Mouse (Mus musculus) limb, embryonic 13.5 days (tissue): ENCODE results near the gene Fli1. TPM values are rescaled to one million over a fixed set of nuclear protein-coding genes. Genes with fewer than 3 reads are reported as not detected.
A peak's percentile ranks its signal among the peaks of the same experiment; 100 is the strongest.

ENCODE experiments used
- ATAC-seq: fragments of 200-750 bp; cut with Nextera tagmentation; 2 replicates; pipeline ENCODE4 v1.8.0; 2017; ENCODE audit warnings: low read depth, moderate number of reproducible peaks, moderate TSS enrichment; ENCODE audit not compliant: low FRiP score
- H3K27ac ChIP-seq: fragments of 300-500 bp; sonication (generic); 2 replicates; pipeline ENCODE4 v1.5.1; 2015; ENCODE audit warnings: inconsistent platforms, mild to moderate bottlenecking, moderate library complexity
- H3K27me3 ChIP-seq: fragments of 300-500 bp; sonication (generic); 2 replicates; pipeline ENCODE4 v1.6.1; 2015; ENCODE audit warnings: mild to moderate bottlenecking, inconsistent platforms
- H3K36me3 ChIP-seq: fragments of 300-500 bp; sonication (generic); 2 replicates; pipeline ENCODE4 v1.6.1; 2015; ENCODE audit warnings: inconsistent platforms, mild to moderate bottlenecking, moderate library complexity
- H3K4me1 ChIP-seq: fragments of 300-500 bp; sonication (generic); 2 replicates; pipeline ENCODE4 v1.6.1; 2015; ENCODE audit warnings: inconsistent platforms
- H3K4me2 ChIP-seq: fragments of 300-500 bp; sonication (generic); replicated peaks from 2 replicates; pipeline ENCODE4 v1.6.1; 2015; ENCODE audit warnings: inconsistent platforms, mild to moderate bottlenecking, moderate library complexity
- H3K4me3 ChIP-seq: fragments of 300-500 bp; sonication (generic); 2 replicates; pipeline ENCODE4 v1.5.1; 2015; ENCODE audit warnings: moderate library complexity, mild to moderate bottlenecking, inconsistent platforms
- H3K9ac ChIP-seq: fragments of 300-500 bp; sonication (generic); 2 replicates; pipeline ENCODE4 v1.6.1; 2015; ENCODE audit warnings: mild to moderate bottlenecking, inconsistent platforms
- H3K9me3 ChIP-seq: fragments of 300-500 bp; sonication (generic); 2 replicates; pipeline ENCODE4 v1.6.1; 2016; ENCODE audit warnings: inconsistent platforms
- whole genome bisulfite sequencing: fragments of 180-500 bp; shearing (Covaris S2); methylation state at CpG from one replicate; pipeline ENCODE4 v1.1.7; 2015; 5-methylcytosine and 5-hydroxymethylcytosine counted together
- polyA plus RNA-seq: library from polyadenylated mRNA; unstranded; fragments of >200 nt; fragmentation: Nextera tagmentation; extraction: Ambion mirVana; gene quantifications from 2 replicates; pipeline ENCODE4 v1.2.1, GENCODE M21; 2015

Fli1 gene
- polyA plus RNA-seq, 1 experiment from 2014 or later: 34.3 TPM

- Histone ChIP-seq H3K9me3 (no peaks in the 10 kb centered on the region), H3K4me3 (no peak overlapping the region), H3K27ac (peak overlapping the region; percentile 96; the same call in 1 of the 2 replicates), H3K27me3 (peaks cover 25% of the 10 kb centered on the region), H3K4me1 (peaks cover 88% of the 10 kb centered on the region), H3K9ac (no peak overlapping the region), H3K4me2 (no peak overlapping the region), H3K36me3 (no peaks in the 10 kb centered on the region)
- 19% methylated on average over 2 of the region's 2 CpGs for WGBS
- ATAC-seq: no peak
Measured at GRCm38 (mm10) chr9:32546731-32547130, 4.1 kb upstream of the Fli1 start.

GRCm38 (mm10) chr9:32544731-32545661 is 2.3 kb upstream of the Fli1 start:
- peak overlapping the region; percentile 96 for H3K27ac ChIP-seq
- peak overlapping the region; percentile 50; the same call in 1 of the 2 replicates for H3K9ac ChIP-seq
- H3K4me2 ChIP-seq: peak overlapping the region; percentile 79
- peak; percentile 12 for ATAC-seq
- WGBS: 2% methylated on average over 40 of the region's 40 CpGs
- peaks cover 74% of the 10 kb centered on the region for H3K4me1 ChIP-seq
- H3K4me3 ChIP-seq: peak overlapping the region; percentile 28
- no peaks in the 10 kb centered on the region for H3K9me3 ChIP-seq
- H3K27me3 ChIP-seq: peaks cover 25% of the 10 kb centered on the region
- no peaks in the 10 kb centered on the region for H3K36me3 ChIP-seq

- Histone ChIP-seq H3K4me3 (peak overlapping the region; percentile 91), H3K36me3 (no peaks in the 10 kb centered on the region), H3K4me2 (peak overlapping the region; percentile 79), H3K27ac (peak overlapping the region; percentile 96), H3K9ac (peak overlapping the region; percentile 35; the same call in 1 of the 2 replicates), H3K27me3 (peaks cover 25% of the 10 kb centered on the region), H3K9me3 (no peaks in the 10 kb centered on the region), H3K4me1 (peaks cover 72% of the 10 kb centered on the region)
- WGBS: 8% methylated on average over 8 of the region's 8 CpGs
- ATAC-seq: no peak
Measured at GRCm38 (mm10) chr9:32543923-32544575, 1.4 kb upstream of the Fli1 start.

- WGBS: 1% methylated on average over 18 of the region's 18 CpGs
- peak overlapping the region; percentile 79 for H3K4me2 ChIP-seq
- H3K27ac ChIP-seq: peak overlapping the region; percentile 96
- ATAC-seq: peak; percentile 29; the same call in 1 of the 2 replicates
- peak overlapping the region; percentile 99 for H3K9ac ChIP-seq
- H3K4me1 ChIP-seq: peaks cover 73% of the 10 kb centered on the region
- H3K27me3 ChIP-seq: peaks cover 24% of the 10 kb centered on the region
- H3K4me3 ChIP-seq: peak overlapping the region; percentile 91
- H3K9me3 ChIP-seq: no peaks in the 10 kb centered on the region
- H3K36me3 ChIP-seq: no peaks in the 10 kb centered on the region
Measured at GRCm38 (mm10) chr9:32543040-32543581, 450 bp upstream of the Fli1 start.

- Histone ChIP-seq H3K27me3 (peaks cover 10% of the 10 kb centered on the region), H3K36me3 (no peaks in the 10 kb centered on the region), H3K9ac (peak overlapping the region; percentile 99), H3K9me3 (no peaks in the 10 kb centered on the region), H3K4me1 (peaks cover 66% of the 10 kb centered on the region), H3K4me2 (peak overlapping the region; percentile 79), H3K27ac (peak overlapping the region; percentile 96), H3K4me3 (peak overlapping the region; percentile 91)
- 1% methylated on average over 30 of the region's 30 CpGs for WGBS
- ATAC-seq: no peak
Measured at GRCm38 (mm10) chr9:32541223-32541901, 1.3 kb downstream of the Fli1 start.

GRCm38 (mm10) chr9:32540406-32541222 is 2.0 kb downstream of the Fli1 start:
- Histone ChIP-seq H3K4me1 (peaks cover 60% of the 10 kb centered on the region), H3K27ac (peak overlapping the region; percentile 96), H3K4me3 (peak overlapping the region; percentile 91), H3K36me3 (no peaks in the 10 kb centered on the region), H3K9me3 (no peaks in the 10 kb centered on the region), H3K4me2 (peak overlapping the region; percentile 79), H3K27me3 (peaks cover 3% of the 10 kb centered on the region; the same call in 1 of the 2 replicates), H3K9ac (peak overlapping the region; percentile 99)
- ATAC-seq: peak; percentile 11; the same call in 1 of the 2 replicates
- under 1% methylated on average over 70 of the region's 70 CpGs for WGBS

- Histone ChIP-seq H3K4me2 (peak overlapping the region; percentile 79), H3K9me3 (no peaks in the 10 kb centered on the region), H3K36me3 (no peaks in the 10 kb centered on the region), H3K27me3 (no peaks in the 10 kb centered on the region), H3K4me1 (peaks cover 57% of the 10 kb centered on the region), H3K27ac (peak overlapping the region; percentile 96), H3K4me3 (peak overlapping the region; percentile 91), H3K9ac (peak overlapping the region; percentile 99)
- WGBS: under 1% methylated on average over 13 of the region's 13 CpGs
- ATAC-seq: peak; percentile 37
Measured at GRCm38 (mm10) chr9:32540061-32540405, 2.6 kb downstream of the Fli1 start.

GRCm38 (mm10) chr9:32539321-32539761 is 3.3 kb downstream of the Fli1 start:
- H3K27ac ChIP-seq: no peak overlapping the region

GRCm38 (mm10) chr9:32538124-32538523 is 4.5 kb downstream of the Fli1 start:
- ATAC-seq: no peak
- Histone ChIP-seq H3K4me1 (peaks cover 49% of the 10 kb centered on the region), H3K27me3 (no peaks in the 10 kb centered on the region), H3K4me3 (no peak overlapping the region), H3K4me2 (peak overlapping the region; percentile 79), H3K9me3 (no peaks in the 10 kb centered on the region), H3K36me3 (peaks cover 4% of the 10 kb centered on the region; the same call in 1 of the 2 replicates), H3K9ac (no peak overlapping the region), H3K27ac (no peak overlapping the region)
- 89% methylated on average over 5 of the region's 5 CpGs for WGBS

More at GRCm38 (mm10) chr9:32539321-32539761, 3.3 kb downstream of the Fli1 start:
- H3K4me3 ChIP-seq: peak overlapping the region; percentile 91
- no peak for ATAC-seq
- no peak overlapping the region; the same call in none of the 2 replicates for H3K9ac ChIP-seq
- no peaks in the 10 kb centered on the region for H3K36me3 ChIP-seq
- 32% methylated on average over 3 of the region's 3 CpGs for WGBS
- peak overlapping the region; percentile 79 for H3K4me2 ChIP-seq
- H3K27me3 ChIP-seq: no peaks in the 10 kb centered on the region
- H3K4me1 ChIP-seq: peaks cover 52% of the 10 kb centered on the region
- H3K9me3 ChIP-seq: no peaks in the 10 kb centered on the region

- Histone ChIP-seq H3K9ac (0 out of 2 replicates have a peak overlapping the region, but pooled peaks have one; percentile 35), H3K9me3 (no peaks in the 10 kb centered on the region), H3K27ac (no peak overlapping the region), H3K36me3 (peaks cover 4% of the 10 kb centered on the region; the same call in 1 of the 2 replicates), H3K4me2 (peak overlapping the region; percentile 79; the same call in 1 of the 2 replicates), H3K4me1 (peaks cover 45% of the 10 kb centered on the region), H3K4me3 (no peak overlapping the region), H3K27me3 (no peaks in the 10 kb centered on the region)
- ATAC-seq: no peak
- 79% methylated on average over 6 of the region's 6 CpGs for WGBS
Measured at GRCm38 (mm10) chr9:32537706-32538105, 5.0 kb downstream of the Fli1 start.
